Mouse (Mus musculus) mesoderm, embryonic 11.5 days (tissue): ENCODE measurements at regions not wholly inside any gene's neighbourhood (a gene's known extent, or its start where the extent isn't known, plus 50 kb on each side); places are given as distances from the start of the nearest gene placed in this dataset.

Experiments used
- DNase-seq: peaks from one replicate; pipeline ENCODE4 v3.0.0-alpha.2; 2012; ENCODE audit warnings: low read depth, low spot score

DNA sequence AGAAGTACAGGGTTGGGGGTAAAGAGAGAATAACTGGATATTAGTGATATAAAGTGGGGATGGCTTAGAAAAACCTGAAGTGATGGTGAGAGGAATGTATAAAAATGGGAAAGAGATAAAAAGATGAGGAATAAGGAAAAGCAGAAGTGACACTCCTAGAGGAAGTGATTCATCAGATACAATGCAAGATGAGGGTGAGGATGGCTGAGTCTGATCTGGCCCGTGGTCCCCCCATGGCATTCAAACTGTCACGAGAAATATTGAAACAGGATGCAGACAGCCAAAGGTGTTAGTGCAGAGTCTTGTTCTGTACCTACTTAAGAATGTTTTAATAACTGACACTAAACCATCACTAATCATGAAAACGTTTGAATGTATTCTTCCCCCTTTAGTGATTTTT is 56.2 kb upstream of the Kitl start:
- DNase-seq, result no peak

GRCm38 (mm10) chr10:99952486-99952885 is 62.9 kb upstream of the Kitl start:
- DNase-seq, result no peak

- DNase-seq, result no peak
Measured at GRCm38 (mm10) chr10:99951718-99952117, 63.7 kb upstream of the Kitl start.

- no peak for DNase-seq
Measured at GRCm38 (mm10) chr10:99951316-99951715, 64.1 kb upstream of the Kitl start.

GRCm38 (mm10) chr10:99948740-99949139 is 66.7 kb upstream of the Kitl start:
- DNase-seq, result no peak

- DNase-seq, result no peak
Measured at GRCm38 (mm10) chr10:99945418-99945817, 70.0 kb upstream of the Kitl start.

DNA sequence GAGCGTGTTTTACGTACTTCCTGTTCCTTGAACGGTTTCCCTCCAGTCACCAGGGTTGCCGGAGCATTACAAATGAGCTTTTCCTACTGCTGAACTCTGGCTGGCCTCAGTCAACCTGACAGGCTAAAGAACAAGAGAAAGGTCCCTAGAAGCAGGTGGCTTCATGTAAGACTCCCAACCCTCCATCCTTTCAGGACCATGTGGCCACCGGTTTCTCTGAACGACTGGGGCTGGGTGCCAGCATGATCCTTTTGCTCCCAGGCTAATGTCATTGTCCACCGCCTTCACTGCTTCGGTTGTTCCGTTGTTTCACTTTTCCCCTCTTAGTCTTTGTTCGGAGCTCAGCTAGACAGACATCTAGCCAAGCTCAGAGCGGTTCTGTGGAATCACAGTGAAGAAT is 73.8 kb upstream of the Kitl start:
- peak; percentile 23 for DNase-seq

GRCm38 (mm10) chr10:99938901-99939300 is 76.5 kb upstream of the Kitl start:
- DNase-seq, result no peak

- DNase-seq, result no peak
Measured at GRCm38 (mm10) chr10:99937921-99938618, 77.4 kb upstream of the Kitl start.

DNA sequence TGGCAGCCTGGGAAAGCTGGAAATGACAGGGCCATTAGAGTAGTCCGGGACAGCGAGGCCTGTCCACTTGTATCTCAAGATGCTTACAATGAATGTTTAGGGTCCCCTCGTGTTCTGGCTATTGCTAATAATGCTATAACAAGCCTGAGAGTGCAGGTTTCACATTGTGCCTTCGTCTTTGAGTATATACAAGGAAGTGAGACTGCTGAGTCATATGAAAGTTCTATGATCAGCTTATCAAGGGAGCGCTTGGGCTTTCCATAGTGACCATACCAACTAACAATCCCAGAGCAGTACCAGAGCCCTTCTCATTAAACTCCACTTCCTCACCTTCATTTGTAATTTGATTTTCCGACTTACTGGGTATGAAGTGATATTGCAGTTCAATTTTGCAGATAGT is 86.2 kb upstream of the Kitl start:
- DNase-seq, result no peak

GRCm38 (mm10) chr10:99927913-99928312 is 87.5 kb upstream of the Kitl start:
- no peak for DNase-seq

- DNase-seq, result no peak
Measured at GRCm38 (mm10) chr10:99926327-99926954, 89.0 kb upstream of the Kitl start.

DNA sequence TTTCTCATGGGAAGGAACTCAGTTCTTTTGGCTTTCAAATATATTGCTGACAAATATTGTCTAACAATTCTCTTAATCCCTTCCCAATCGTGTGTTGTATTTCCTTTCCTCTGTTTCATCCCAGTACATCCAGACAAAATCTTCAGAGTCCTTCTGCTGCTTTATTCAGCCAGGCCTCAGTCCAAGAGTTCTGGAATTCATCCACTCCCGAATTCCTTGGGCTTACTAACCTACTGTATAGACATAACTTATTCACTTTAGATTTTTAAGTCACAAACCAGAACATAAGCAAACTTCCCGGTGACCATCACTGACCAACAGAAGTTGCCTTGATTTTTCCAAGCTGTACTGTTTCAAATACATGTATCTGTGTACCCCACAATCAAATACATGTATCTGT is 90.9 kb upstream of the Kitl start:
- no peak for DNase-seq

DNA sequence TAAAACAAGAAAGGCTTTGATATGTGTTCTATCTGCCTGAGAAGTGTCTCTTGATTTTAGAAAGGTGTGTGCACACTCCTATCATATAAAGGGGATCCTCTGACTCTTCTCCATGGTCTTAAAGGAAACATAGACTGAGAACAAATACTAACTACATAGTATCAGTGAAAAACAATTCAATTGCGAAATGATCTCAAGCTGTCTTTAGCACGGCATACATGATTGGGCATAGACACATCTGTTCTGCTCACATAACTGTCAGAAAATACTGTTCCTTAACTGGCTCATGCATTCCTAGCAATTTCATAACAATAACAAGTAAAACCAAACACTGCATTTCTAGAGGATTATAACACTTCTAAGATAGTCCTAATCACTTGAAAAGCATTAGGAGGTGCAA is 95.5 kb upstream of the Kitl start:
- no peak for DNase-seq

- no peak for DNase-seq
Measured at GRCm38 (mm10) chr10:99918567-99919320, 96.7 kb upstream of the Kitl start.

- no peak for DNase-seq
Measured at GRCm38 (mm10) chr10:99913846-99914187, 101.6 kb upstream of the Kitl start.

DNA sequence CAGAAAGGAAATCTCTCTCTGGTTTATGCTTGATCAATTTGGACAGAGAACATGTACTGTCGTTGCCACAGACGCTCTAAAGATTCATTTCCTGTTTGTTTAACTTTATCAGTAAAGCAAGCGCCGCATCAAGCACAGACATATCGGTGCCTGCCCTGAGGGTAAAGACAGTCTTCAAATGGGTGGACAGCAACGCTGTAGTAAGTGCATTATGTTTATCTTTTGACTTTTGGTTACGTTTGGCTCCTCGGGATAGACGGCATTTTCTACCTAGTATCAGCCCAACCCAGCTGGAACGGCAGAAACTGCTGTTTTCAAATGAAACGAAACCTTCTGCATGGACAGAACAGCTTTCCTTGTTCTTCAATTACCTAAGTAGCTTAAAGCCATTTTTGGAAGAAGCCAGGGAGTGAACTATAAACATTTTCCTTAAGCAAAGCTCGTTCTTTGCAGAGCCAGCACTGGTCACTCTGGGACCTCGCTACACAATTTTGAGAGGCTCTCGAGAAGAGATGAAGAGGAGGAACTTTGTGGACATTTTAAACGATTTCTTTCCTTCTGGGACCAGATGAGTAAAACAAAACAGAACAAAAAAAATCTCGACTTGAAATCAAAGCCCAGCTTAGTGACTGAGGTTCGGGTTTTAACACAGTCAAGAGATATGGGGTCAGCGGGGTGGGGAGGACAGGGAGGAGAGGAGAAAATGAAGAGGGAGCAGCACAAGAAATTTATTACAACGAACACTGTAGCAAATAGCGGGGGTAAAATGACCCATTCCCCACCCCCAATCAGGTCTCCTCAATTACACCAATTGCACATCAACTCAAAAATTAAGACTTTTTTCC is 102.2 kb upstream of the Kitl start:
- no peak for DNase-seq

GRCm38 (mm10) chr10:99910011-99910723 is 105.3 kb upstream of the Kitl start:
- DNase-seq, result no peak

DNA sequence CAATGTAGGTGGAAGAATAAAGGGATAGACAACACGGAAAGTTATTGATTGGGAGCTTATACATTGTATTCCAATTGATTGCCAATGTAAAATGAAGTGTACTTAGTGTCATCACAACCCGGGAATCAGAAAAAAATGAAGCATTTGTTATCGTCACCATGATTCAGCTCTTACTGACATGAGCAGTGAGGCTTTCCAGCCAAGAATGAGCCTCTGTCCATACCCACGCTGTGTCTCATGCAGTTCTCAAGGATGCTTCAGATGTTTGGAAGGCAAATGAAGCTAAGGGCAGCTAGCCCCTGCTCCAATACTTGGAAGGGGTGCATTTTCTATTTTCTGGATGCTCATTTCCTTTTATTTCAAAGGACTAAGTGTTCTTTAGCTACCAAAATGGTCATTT is 107.4 kb upstream of the Kitl start:
- DNase-seq, result no peak

- DNase-seq, result no peak
Measured at GRCm38 (mm10) chr10:99906778-99907435, 108.5 kb upstream of the Kitl start.
